Mouse (Mus musculus) ES-Bruce4 (cell line): Measurements from ENCODE around the gene Unc80. TPM values are rescaled to one million over a fixed set of nuclear protein-coding genes. Genes with fewer than 3 reads are reported as not detected.

Experiments used
- H3K27ac ChIP-seq: 2 replicates; pipeline ENCODE4 v1.5.1; 2012; ENCODE audit warnings: low read length, inconsistent platforms; ENCODE audit not compliant: insufficient read depth
- H3K27me3 ChIP-seq: 2 replicates; pipeline ENCODE4 v1.6.1; 2012; ENCODE audit warnings: mild to moderate bottlenecking, low read length, inconsistent platforms; ENCODE audit not compliant: control insufficient read depth, poor library complexity, insufficient read depth, severe bottlenecking
- H3K36me3 ChIP-seq: 2 replicates; pipeline ENCODE4 v1.6.1; 2012; ENCODE audit warnings: inconsistent platforms, mild to moderate bottlenecking, low read length, moderate library complexity; ENCODE audit not compliant: control insufficient read depth, poor library complexity, insufficient read depth, severe bottlenecking
- H3K4me1 ChIP-seq: one replicate; pipeline ENCODE4 v1.8.1; 2011; ENCODE audit warnings: low read length; ENCODE audit not compliant: control insufficient read depth, insufficient read depth
- H3K4me3 ChIP-seq: 2 replicates; pipeline ENCODE4 v1.5.1; 2011; ENCODE audit warnings: low read depth, mild to moderate bottlenecking, low read length
- H3K9ac ChIP-seq: 2 replicates; pipeline ENCODE4 v1.6.1; 2012; ENCODE audit warnings: low read depth, mild to moderate bottlenecking, inconsistent platforms; ENCODE audit not compliant: poor library complexity, severe bottlenecking
- H3K9me3 ChIP-seq: replicated peaks from 2 replicates; pipeline ENCODE4 v1.6.1; 2012; ENCODE audit warnings: mild to moderate bottlenecking, low read length, inconsistent platforms; ENCODE audit not compliant: control insufficient read depth, poor library complexity, insufficient read depth, severe bottlenecking
- CTCF ChIP-seq: IDR thresholded peaks from one replicate; pipeline ENCODE4 v1.8.1; 2011; ENCODE audit warnings: low read depth, low read length
- EP300 ChIP-seq: IDR thresholded peaks from 2 replicates; pipeline ENCODE4 v1.6.1; 2011; ENCODE audit warnings: low read depth, low read length; ENCODE audit not compliant: insufficient read depth
- POLR2A ChIP-seq: IDR thresholded peaks from one replicate; pipeline ENCODE4 v1.8.1; 2011; ENCODE audit warnings: low read length; ENCODE audit not compliant: insufficient read depth
- polyA plus RNA-seq: library from polyadenylated mRNA; stranded (reverse); fragments of >200 nt; gene quantifications from 2 replicates; pipeline ENCODE4 v1.2.4, GENCODE M21; 2011; ENCODE audit warnings: low read depth; ENCODE audit not compliant: missing spikeins, insufficient read depth, insufficient read length

Unc80 gene
- polyA plus RNA-seq, 1 experiment, result 0.27 TPM

DNA sequence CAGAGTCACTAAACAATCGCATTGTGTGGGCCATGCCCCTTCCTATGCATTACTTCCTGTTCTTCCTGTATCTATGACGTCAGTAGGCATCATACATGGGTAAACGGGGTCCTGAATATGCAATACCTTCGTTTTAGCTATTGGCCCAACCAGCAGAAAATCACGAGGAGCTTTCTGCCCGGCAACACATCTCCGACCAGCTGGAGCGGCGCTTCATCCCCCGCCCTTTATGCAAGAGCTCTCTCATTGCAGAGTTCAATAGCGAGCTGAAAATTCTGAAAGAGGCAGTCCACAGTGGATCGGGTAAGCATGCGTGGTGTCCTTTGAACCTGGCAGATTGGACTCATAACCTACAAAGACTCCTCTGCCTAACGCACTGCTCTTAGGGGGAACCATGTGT, 209.8 kb downstream of the Unc80 start:
- H3K27me3 ChIP-seq, result no peaks in the 10 kb centered on the region
- H3K4me1 ChIP-seq, result no peaks in the 10 kb centered on the region
- H3K9me3 ChIP-seq, result no peaks in the 10 kb centered on the region
- no peaks in the 10 kb centered on the region for H3K36me3 ChIP-seq
- H3K4me3 ChIP-seq, result no peak overlapping the region
- no peak overlapping the region for H3K9ac ChIP-seq
- no peak for TF ChIP-seq POLR2A
- no peak for TF ChIP-seq CTCF
- no peak for TF ChIP-seq EP300
- H3K27ac ChIP-seq, result no peak overlapping the region

DNA sequence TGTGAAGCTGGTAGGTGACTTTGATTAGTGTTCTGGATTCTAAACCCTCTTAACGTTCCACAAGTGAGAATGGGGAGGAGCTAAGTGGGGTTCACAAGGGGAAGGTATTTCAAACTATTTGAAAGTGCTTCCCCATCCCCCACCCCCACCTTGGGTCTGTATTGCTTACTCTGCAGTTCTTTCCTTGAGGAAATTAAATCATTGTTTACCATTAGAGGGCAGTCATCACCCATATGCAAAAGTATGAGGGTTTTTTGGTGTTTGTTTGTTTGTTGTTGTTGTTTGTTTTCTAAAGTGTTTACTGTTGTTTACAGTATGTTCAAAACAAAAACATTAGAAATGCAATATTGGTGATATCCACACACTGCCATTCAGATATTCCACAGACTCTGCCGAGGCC, 210.5 kb downstream of the Unc80 start:
- no peaks in the 10 kb centered on the region for H3K36me3 ChIP-seq
- no peak overlapping the region for H3K9ac ChIP-seq
- no peak overlapping the region for H3K4me3 ChIP-seq
- H3K27ac ChIP-seq, result no peak overlapping the region
- no peaks in the 10 kb centered on the region for H3K27me3 ChIP-seq
- no peaks in the 10 kb centered on the region for H3K9me3 ChIP-seq
- no peaks in the 10 kb centered on the region for H3K4me1 ChIP-seq
- TF ChIP-seq EP300 (no peak), POLR2A (no peak), CTCF (no peak)

DNA sequence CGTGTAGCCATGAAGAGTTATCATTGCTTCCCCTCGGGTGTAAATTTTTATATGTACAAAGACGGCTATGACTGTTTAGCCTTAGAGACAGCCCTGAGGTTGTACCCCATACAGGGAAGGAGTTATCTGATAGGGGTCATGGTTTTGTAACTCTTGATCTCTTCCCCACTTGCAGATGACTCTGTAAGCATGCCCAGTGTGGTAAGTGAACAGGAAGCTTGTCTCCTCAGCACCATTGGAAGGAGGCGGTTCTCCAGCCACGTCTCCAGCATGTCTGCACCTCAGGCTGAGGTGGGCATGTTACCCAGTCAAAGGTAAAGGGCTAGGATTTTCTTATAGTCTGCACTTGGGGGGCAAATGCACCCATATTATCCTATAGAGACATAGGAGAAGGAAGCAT, 214.8 kb downstream of the Unc80 start:
- H3K36me3 ChIP-seq, result no peaks in the 10 kb centered on the region
- H3K27me3 ChIP-seq, result no peaks in the 10 kb centered on the region
- no peak for TF ChIP-seq EP300
- no peak for TF ChIP-seq POLR2A
- no peak for TF ChIP-seq CTCF

DNA sequence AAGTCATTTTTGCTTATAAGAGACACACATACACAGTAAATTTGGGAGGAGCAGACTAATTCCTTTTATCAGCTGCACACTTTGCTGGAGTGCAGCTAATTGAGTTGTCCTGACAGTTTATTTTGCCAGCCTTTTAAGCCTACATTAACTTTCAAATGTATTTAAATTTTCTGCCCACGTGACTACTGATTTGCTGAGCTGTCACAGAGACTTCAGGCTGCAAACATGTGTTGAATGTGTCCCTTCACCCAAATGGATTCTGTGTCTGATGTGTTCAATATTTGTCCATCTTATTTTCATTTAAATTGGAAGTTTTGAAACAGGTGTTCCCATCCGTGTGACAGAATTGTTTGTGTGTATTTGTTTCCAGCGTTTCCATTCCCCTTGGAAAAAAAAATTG, 223.6 kb downstream of the Unc80 start:
- Histone ChIP-seq H3K27ac (no peak overlapping the region), H3K27me3 (no peaks in the 10 kb centered on the region), H3K36me3 (no peaks in the 10 kb centered on the region), H3K4me1 (peaks cover 2% of the 10 kb centered on the region), H3K9ac (no peak overlapping the region), H3K4me3 (no peak overlapping the region), H3K9me3 (no peaks in the 10 kb centered on the region)
- TF ChIP-seq CTCF, result no peak
- TF ChIP-seq EP300, result no peak
- no peak for TF ChIP-seq POLR2A

More for the DNA sequence above, 214.8 kb downstream of the Unc80 start:
- H3K9me3 ChIP-seq, result no peaks in the 10 kb centered on the region
- H3K9ac ChIP-seq, result no peak overlapping the region
- H3K27ac ChIP-seq, result no peak overlapping the region
- no peak overlapping the region for H3K4me3 ChIP-seq
- no peaks in the 10 kb centered on the region for H3K4me1 ChIP-seq

DNA sequence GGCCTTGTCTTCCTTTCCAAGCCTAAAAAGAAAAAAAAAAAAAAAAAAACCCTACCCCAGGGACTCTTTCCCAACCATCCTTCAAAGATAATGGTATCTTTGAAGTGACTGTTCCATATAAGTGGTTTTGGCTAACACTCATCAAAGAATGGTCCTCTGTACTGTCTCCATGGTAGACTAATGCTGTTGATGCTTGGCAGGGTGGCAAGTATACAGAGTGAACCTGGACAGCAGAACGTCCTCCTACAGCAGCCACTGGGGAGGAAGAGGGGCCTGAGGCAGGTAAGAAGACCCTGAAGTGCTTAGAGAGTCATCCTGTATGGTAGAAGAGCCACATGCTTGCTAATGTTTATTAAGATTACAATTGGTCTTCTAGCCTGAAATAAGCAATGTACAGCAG, 224.1 kb downstream of the Unc80 start:
- Histone ChIP-seq H3K27me3 (no peaks in the 10 kb centered on the region), H3K4me1 (peaks cover 2% of the 10 kb centered on the region), H3K9ac (no peak overlapping the region), H3K4me3 (no peak overlapping the region), H3K36me3 (no peaks in the 10 kb centered on the region), H3K27ac (no peak overlapping the region), H3K9me3 (no peaks in the 10 kb centered on the region)
- TF ChIP-seq CTCF (no peak), EP300 (no peak), POLR2A (no peak)

DNA sequence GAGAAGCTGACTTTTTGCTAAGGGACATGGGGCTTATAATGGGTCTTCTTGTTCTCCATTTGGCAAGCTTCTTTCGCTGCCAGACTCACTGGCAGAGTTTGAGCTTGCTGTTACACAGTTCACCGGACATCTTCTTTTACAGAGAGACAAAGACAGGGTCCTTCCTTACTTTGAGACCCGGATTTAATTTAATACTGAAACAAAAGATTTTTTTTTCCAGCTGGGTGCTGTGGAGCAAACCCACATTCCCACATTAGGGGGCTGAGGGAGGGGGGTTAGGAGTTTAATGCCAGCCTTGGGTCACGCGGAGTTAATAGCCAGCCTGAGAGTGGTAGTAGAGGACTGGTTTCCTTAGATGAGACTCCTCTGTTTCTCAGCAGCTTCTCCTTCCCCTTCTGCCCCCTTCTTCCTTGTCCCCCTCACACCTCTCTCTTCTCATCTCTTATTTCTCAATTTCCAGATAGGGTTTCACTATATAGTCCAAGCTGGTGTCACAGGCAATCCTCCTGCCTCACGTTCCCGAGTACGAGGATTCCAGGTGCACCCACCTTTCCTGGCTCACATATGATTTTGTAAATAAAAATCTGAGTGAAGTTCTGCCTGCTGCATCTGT, 224.7 kb downstream of the Unc80 start:
- Histone ChIP-seq H3K27me3 (no peaks in the 10 kb centered on the region), H3K4me3 (no peak overlapping the region), H3K36me3 (no peaks in the 10 kb centered on the region), H3K27ac (no peak overlapping the region), H3K4me1 (peaks cover 2% of the 10 kb centered on the region), H3K9me3 (no peaks in the 10 kb centered on the region), H3K9ac (no peak overlapping the region; the same call in 1 of the 2 replicates)
- no peak for TF ChIP-seq POLR2A
- TF ChIP-seq CTCF, result no peak
- TF ChIP-seq EP300, result no peak
